In the genomic region with DNA sequence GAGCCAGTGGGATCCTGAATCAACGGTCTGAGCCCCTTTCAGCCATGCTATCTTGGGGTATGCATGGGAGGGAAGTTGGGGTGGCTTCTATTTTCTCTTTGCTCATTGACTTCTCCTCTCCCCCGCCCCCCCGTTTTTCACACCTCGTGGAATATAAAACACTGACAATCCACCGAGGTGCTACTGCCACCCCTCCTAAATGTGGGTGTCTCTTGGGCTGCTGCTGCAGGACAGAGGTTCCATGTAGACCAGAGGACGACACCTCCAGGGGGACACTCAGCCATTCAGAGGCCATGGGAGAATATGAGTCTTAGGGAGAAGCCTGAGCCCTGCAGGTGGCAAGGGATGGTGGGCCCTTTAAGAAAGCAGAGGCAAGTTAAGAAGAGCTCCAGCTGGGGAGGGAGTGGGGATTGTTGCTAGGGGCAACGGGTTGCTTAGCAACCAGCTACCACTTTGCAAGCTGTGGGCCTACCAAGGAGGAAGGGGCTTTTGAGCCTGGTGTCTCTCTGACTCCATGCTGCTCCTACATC, we compare ENCODE assay signal across 9 mouse cellular contexts. TPM values are rescaled to one million over a fixed set of nuclear protein-coding genes. Genes with fewer than 3 reads are reported as not detected.
DNase-seq lines count a peak whose midpoint lies in the region; ATAC-seq lines count a peak whose summit lies in the region.
"Had no signal": no experiment of that assay in that cellular context is flagged by ENCODE, and none has a peak within 500 bp of the region (broad histone marks: within the 10 kb centered on the region; RNA-seq: fewer than 3 reads in every experiment).

No protein-coding gene starts in this region.

- no peak overlapping the region for H3K4me3 ChIP-seq in intestine, embryonic 14.5 days (ENCODE audit: low read depth, low read length)
- no peak overlapping the region for H3K4me3 ChIP-seq in intestine, embryonic 15.5 days (replicated peaks)
- H3K4me3 ChIP-seq in heart, embryonic 12.5 days = no peak overlapping the region
- H3K4me3 ChIP-seq: megakaryocyte, embryonic 14.5 days had no signal

- H3K9ac ChIP-seq in intestine, embryonic 14.5 days (ENCODE audit: low read length) = no peak overlapping the region
- H3K9ac ChIP-seq in intestine, embryonic 15.5 days = no peak overlapping the region
- H3K9ac ChIP-seq in heart, embryonic 12.5 days = no peak overlapping the region

- no peaks in the 10 kb centered on the region for H3K9me3 ChIP-seq in intestine, embryonic 14.5 days (ENCODE audit: control insufficient read depth, low read length)
- H3K9me3 ChIP-seq in intestine, embryonic 15.5 days = no peaks in the 10 kb centered on the region
- H3K9me3 ChIP-seq in heart, embryonic 12.5 days (replicated peaks) = no peaks in the 10 kb centered on the region
- H3K9me3 ChIP-seq: megakaryocyte, embryonic 14.5 days had no signal

- WGBS in intestine, embryonic 14.5 days = 33% methylated on average over 7 of the region's 7 CpGs
- WGBS in intestine, embryonic 15.5 days = 45% methylated on average over 7 of the region's 7 CpGs
- 40% methylated on average over 7 of the region's 7 CpGs for WGBS in heart, embryonic 12.5 days

- no peaks in the 10 kb centered on the region for H3K4me1 ChIP-seq in intestine, embryonic 14.5 days (replicated peaks; ENCODE audit: control insufficient read depth, insufficient read depth, low read length)
- peaks cover 7% of the 10 kb centered on the region for H3K4me1 ChIP-seq in intestine, embryonic 15.5 days (replicated peaks)
- peaks cover 1% of the 10 kb centered on the region for H3K4me1 ChIP-seq in heart, embryonic 12.5 days (replicated peaks)

- intact Hi-C loops in left cerebral cortex, postnatal 4 days (cut with DNase I) = no loop called here

- peaks cover 3% of the 10 kb centered on the region; the same call in 1 of the 2 replicates for H3K27me3 ChIP-seq in intestine, embryonic 14.5 days (replicated peaks; ENCODE audit: control insufficient read depth, insufficient read depth, low read length)
- H3K27me3 ChIP-seq in intestine, embryonic 15.5 days (replicated peaks) = peaks cover 2% of the 10 kb centered on the region; the same call in 1 of the 2 replicates
- peaks cover 83% of the 10 kb centered on the region for H3K27me3 ChIP-seq in heart, embryonic 12.5 days (replicated peaks)

- no peak for DNase-seq in intestine, embryonic 14.5 days (ENCODE audit: low spot score)
- DNase-seq in frontal cortex, postnatal 25 days (ENCODE audit: low spot score in 2 of 2) = peak; percentile 65 to 68
- peak; percentile 75 for DNase-seq in left cerebral cortex, postnatal 4 days
- DNase-seq in right cerebral cortex, postnatal 10 days (ENCODE audit: low spot score in 2 of 2) = peak; percentile 93 to 96
- DNase-seq in urinary bladder, adult 2 months (ENCODE audit: low spot score) = no peak
- DNase-seq in adrenal gland, postnatal 25 days = no peak

- no peaks in the 10 kb centered on the region for H3K36me3 ChIP-seq in intestine, embryonic 14.5 days (ENCODE audit: control insufficient read depth, insufficient read depth, low read length)
- no peaks in the 10 kb centered on the region for H3K36me3 ChIP-seq in intestine, embryonic 15.5 days
- no peaks in the 10 kb centered on the region for H3K36me3 ChIP-seq in heart, embryonic 12.5 days

- 0 out of 2 replicates have a peak, but pooled peaks have one; percentile 30 for ATAC-seq in intestine, embryonic 14.5 days (replicated peaks; ENCODE audit: low FRiP score, low TSS enrichment, low read depth)
- no peak for ATAC-seq in intestine, embryonic 15.5 days
- ATAC-seq in heart, embryonic 12.5 days (ENCODE audit: insufficient number of reproducible peaks, low FRiP score) = no peak

- H3K4me2 ChIP-seq in intestine, embryonic 14.5 days (ENCODE audit: low read length) = no peak overlapping the region
- H3K4me2 ChIP-seq in intestine, embryonic 15.5 days (replicated peaks) = no peak overlapping the region
- no peak overlapping the region for H3K4me2 ChIP-seq in heart, embryonic 12.5 days

- no peak overlapping the region for H3K27ac ChIP-seq in intestine, embryonic 14.5 days (ENCODE audit: low read depth)
- no peak overlapping the region for H3K27ac ChIP-seq in intestine, embryonic 15.5 days
- no peak overlapping the region for H3K27ac ChIP-seq in heart, embryonic 12.5 days (ENCODE audit: poor library complexity, severe bottlenecking)

RNA-seq across cellular contexts. Expression of a gene that starts 5.5 kb away (rescaled TPM):
- 5.8 and 6.9 TPM in 2 replicates for polyA plus RNA-seq in intestine, embryonic 14.5 days (2014; fragmentation: Nextera tagmentation; extraction: Ambion mirVana)
- polyA plus RNA-seq in intestine, embryonic 15.5 days (2015; fragmentation: Nextera tagmentation; extraction: Ambion mirVana) = 5.3 and 7.1 TPM in 2 replicates
- 100 to 1,000 TPM; 153 to 162 TPM for total RNA-seq in left cerebral cortex, postnatal 4 days (2021)
- 4.5 and 5.3 TPM in 2 replicates for polyA plus RNA-seq in urinary bladder, adult 2 months (2012; rRNA removed)
- 1.6 and 2.1 TPM in 2 replicates for polyA plus RNA-seq in heart, embryonic 12.5 days (2016; fragmentation: Nextera tagmentation; extraction: Ambion mirVana)
- 2.2 and 2.6 TPM in 2 replicates for total RNA-seq in adrenal gland, postnatal 25 days (2021)

RNA-seq across cellular contexts. Expression of a gene that starts 18.4 kb away (rescaled TPM):
- polyA plus RNA-seq in intestine, embryonic 14.5 days (2014; fragmentation: Nextera tagmentation; extraction: Ambion mirVana) = 6.9 and 8.4 TPM in 2 replicates
- polyA plus RNA-seq in intestine, embryonic 15.5 days (2015; fragmentation: Nextera tagmentation; extraction: Ambion mirVana) = 16.0 and 17.0 TPM in 2 replicates
- total RNA-seq in left cerebral cortex, postnatal 4 days (2021) = under 1 TPM; 0.22 to 0.36 TPM
- polyA plus RNA-seq in urinary bladder, adult 2 months (2012; rRNA removed) = 4.8 and 7.4 TPM in 2 replicates
- 3.4 and 3.7 TPM in 2 replicates for polyA plus RNA-seq in heart, embryonic 12.5 days (2016; fragmentation: Nextera tagmentation; extraction: Ambion mirVana)
- total RNA-seq in adrenal gland, postnatal 25 days (2021) = 3.7 and 4.8 TPM in 2 replicates

RNA-seq across cellular contexts. Expression of a gene that starts 31.0 kb away (rescaled TPM):
- 0.98 and 1.4 TPM in 2 replicates for polyA plus RNA-seq in intestine, embryonic 14.5 days (2014; fragmentation: Nextera tagmentation; extraction: Ambion mirVana)
- polyA plus RNA-seq in intestine, embryonic 15.5 days (2015; fragmentation: Nextera tagmentation; extraction: Ambion mirVana) = 1.2 and 1.9 TPM in 2 replicates
- 1 to 10 TPM in 1 of 2 experiments, under 1 TPM in 1; 0.70 to 1.6 TPM for total RNA-seq in left cerebral cortex, postnatal 4 days (2021)
- polyA plus RNA-seq in urinary bladder, adult 2 months (2012; rRNA removed) = 7.7 and 11.7 TPM in 2 replicates
- 2.0 and 2.4 TPM in 2 replicates for polyA plus RNA-seq in heart, embryonic 12.5 days (2016; fragmentation: Nextera tagmentation; extraction: Ambion mirVana)
- total RNA-seq in adrenal gland, postnatal 25 days (2021) = 6.1 and 7.8 TPM in 2 replicates

RNA-seq across cellular contexts. Expression of a gene that starts 43.9 kb away (rescaled TPM):
- 4.1 and 4.5 TPM in 2 replicates for polyA plus RNA-seq in intestine, embryonic 14.5 days (2014; fragmentation: Nextera tagmentation; extraction: Ambion mirVana)
- polyA plus RNA-seq in intestine, embryonic 15.5 days (2015; fragmentation: Nextera tagmentation; extraction: Ambion mirVana) = 9.0 and 9.2 TPM in 2 replicates
- 1 to 10 TPM; 4.5 to 5.5 TPM for total RNA-seq in left cerebral cortex, postnatal 4 days (2021)
- polyA plus RNA-seq in urinary bladder, adult 2 months (2012; rRNA removed) = 14.9 and 17.1 TPM in 2 replicates
- 10.6 and 11.8 TPM in 2 replicates for polyA plus RNA-seq in heart, embryonic 12.5 days (2016; fragmentation: Nextera tagmentation; extraction: Ambion mirVana)
- 11.7 and 14.3 TPM in 2 replicates for total RNA-seq in adrenal gland, postnatal 25 days (2021)

RNA-seq across cellular contexts. Expression of a gene that starts 48.4 kb away (rescaled TPM):
- 1.6 and 2.4 TPM in 2 replicates for polyA plus RNA-seq in intestine, embryonic 14.5 days (2014; fragmentation: Nextera tagmentation; extraction: Ambion mirVana)
- polyA plus RNA-seq in intestine, embryonic 15.5 days (2015; fragmentation: Nextera tagmentation; extraction: Ambion mirVana) = 1.3 and 1.5 TPM in 2 replicates
- 100 to 1,000 TPM; 204 to 221 TPM for total RNA-seq in left cerebral cortex, postnatal 4 days (2021)
- polyA plus RNA-seq in urinary bladder, adult 2 months (2012; rRNA removed) = 0.44 and 0.47 TPM in 2 replicates
- 0.47 and 0.64 TPM in 2 replicates for polyA plus RNA-seq in heart, embryonic 12.5 days (2016; fragmentation: Nextera tagmentation; extraction: Ambion mirVana)
- total RNA-seq in adrenal gland, postnatal 25 days (2021) = 8.3 and 8.4 TPM in 2 replicates

Comparison
In these comparisons a context has a peak if more than half of its experiments do, and no peak if none do; other contexts are left out.
1. DNase-seq: peak in frontal cortex, postnatal 25 days (2 of 2), left cerebral cortex, postnatal 4 days (single experiment) and right cerebral cortex, postnatal 10 days (2 of 2); none in intestine, embryonic 14.5 days (single experiment), urinary bladder, adult 2 months (single experiment) and adrenal gland, postnatal 25 days (single experiment).